In genomic region chr5:43047316-43047715, GRCm38 (mm10) we compare ENCODE assay signal across 14 mouse cellular contexts.
"Had no signal": no experiment of that assay in that cellular context is flagged by ENCODE, and none has a peak within 500 bp of the region (broad histone marks: within the 10 kb centered on the region; RNA-seq: fewer than 3 reads in every experiment).

No protein-coding gene starts in this region.

- H3K9me3 ChIP-seq: neural tube, embryonic 15.5 days; stomach, embryonic 15.5 days had no signal

- H3K9ac ChIP-seq: neural tube, embryonic 15.5 days; stomach, embryonic 15.5 days had no signal

- H3K27me3 ChIP-seq: neural tube, embryonic 15.5 days; stomach, embryonic 15.5 days had no signal

- DNase-seq: retina, postnatal 1 day; right cerebral cortex, adult 18-20 months; right cerebral cortex, postnatal 14 days; right cerebral cortex, postnatal 25 days; right cerebral cortex, postnatal 4 days; spleen, adult 18-20 months; thymus, adult 18-20 months; thymus, adult 2 months; thymus, postnatal 14 days; thymus, postnatal 25 days; thymus, postnatal 36 days; thymus, postnatal 4 days had no signal

- H3K4me3 ChIP-seq: neural tube, embryonic 15.5 days; stomach, embryonic 15.5 days had no signal

- H3K4me2 ChIP-seq: neural tube, embryonic 15.5 days; stomach, embryonic 15.5 days had no signal

- H3K36me3 ChIP-seq: neural tube, embryonic 15.5 days; stomach, embryonic 15.5 days had no signal

- H3K27ac ChIP-seq: neural tube, embryonic 15.5 days; stomach, embryonic 15.5 days had no signal

- H3K4me1 ChIP-seq: neural tube, embryonic 15.5 days; stomach, embryonic 15.5 days had no signal
